Mouse (Mus musculus): Measurements from ENCODE around the gene Rab3gap2. TPM values are rescaled to one million over a fixed set of nuclear protein-coding genes. Genes with fewer than 3 reads are reported as not detected.

Rab3gap2 gene
- polyA plus RNA-seq, 1 experiment from 2014 or later, result 20.9 TPM

DNA sequence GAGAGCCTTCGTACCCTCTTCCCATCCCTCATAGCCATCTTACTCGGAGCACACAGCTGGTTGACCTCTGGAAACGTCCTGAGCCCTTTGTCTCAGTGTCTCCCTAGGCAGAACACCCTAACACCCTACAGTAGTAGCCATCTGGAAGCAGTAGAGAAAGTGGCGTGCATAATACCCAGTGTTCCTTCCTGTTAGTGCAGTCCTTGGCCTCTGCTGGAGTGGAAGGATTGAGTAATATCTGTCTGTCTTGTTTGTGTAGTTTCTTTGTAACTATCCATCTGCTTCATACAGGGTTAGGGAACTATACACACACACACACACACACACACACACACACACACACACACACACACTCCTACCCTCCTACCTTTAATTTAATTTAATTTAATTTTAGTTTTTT lies 64.8 kb downstream of the Rab3gap2 start:
- Histone ChIP-seq H3K9ac (no peak overlapping the region), H3K4me1 (no peaks in the 10 kb centered on the region), H3K27ac (no peak overlapping the region), H3K27me3 (no peaks in the 10 kb centered on the region), H3K36me3 (peaks cover 83% of the 10 kb centered on the region), H3K9me3 (replicated peaks) (peaks cover 5% of the 10 kb centered on the region; the same call in 1 of the 2 replicates), H3K4me3 (replicated peaks) (no peak overlapping the region), H3K4me2 (no peak overlapping the region)
- 77% methylated on average over 4 of the region's 4 CpGs for WGBS
- no peak for ATAC-seq (replicated peaks; ENCODE audit: low FRiP score)

DNA sequence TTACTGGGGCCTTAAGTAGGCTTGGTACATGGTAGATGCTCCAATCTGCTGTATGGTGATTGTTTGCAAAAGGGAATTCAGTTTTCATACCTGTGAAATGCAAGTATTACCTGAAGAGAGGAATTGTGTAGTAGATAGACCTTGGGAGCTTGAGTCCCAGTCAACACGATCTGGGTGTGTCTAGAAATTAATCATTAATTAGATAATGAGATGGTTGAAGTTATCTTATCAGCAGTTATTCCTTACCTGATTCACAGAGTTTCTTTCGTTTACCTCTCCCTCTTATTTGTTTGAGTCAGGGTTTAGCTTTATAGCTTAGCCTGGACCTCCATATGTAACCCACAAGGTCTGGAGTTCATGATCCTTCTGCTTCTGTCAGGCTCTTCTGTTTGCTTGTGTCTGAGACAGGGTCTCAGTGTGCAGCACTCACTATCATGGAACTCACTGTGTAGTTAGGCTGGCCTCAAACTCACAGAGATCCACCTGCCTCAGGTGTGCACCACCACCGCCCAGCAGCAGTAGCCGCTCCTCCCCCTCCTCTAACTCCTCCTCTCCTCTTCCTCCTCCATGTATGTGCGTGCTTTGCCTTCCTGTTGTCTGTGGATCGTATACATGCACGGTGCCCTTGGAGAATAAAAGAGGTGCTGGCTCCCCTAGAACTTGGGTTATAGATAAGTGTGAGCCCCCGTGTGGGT lies 66.6 kb downstream of the Rab3gap2 start:
- no peak overlapping the region for H3K27ac ChIP-seq
- no peak for ATAC-seq (replicated peaks; ENCODE audit: low FRiP score)
- H3K9ac ChIP-seq, result no peak overlapping the region
- peaks cover 5% of the 10 kb centered on the region; the same call in 1 of the 2 replicates for H3K9me3 ChIP-seq (replicated peaks)
- peaks cover 73% of the 10 kb centered on the region for H3K36me3 ChIP-seq
- no peak overlapping the region for H3K4me3 ChIP-seq (replicated peaks)
- H3K4me2 ChIP-seq, result no peak overlapping the region
- no peaks in the 10 kb centered on the region for H3K27me3 ChIP-seq
- no peaks in the 10 kb centered on the region for H3K4me1 ChIP-seq
- WGBS, result 93% methylated on average over 8 of the region's 8 CpGs

DNA sequence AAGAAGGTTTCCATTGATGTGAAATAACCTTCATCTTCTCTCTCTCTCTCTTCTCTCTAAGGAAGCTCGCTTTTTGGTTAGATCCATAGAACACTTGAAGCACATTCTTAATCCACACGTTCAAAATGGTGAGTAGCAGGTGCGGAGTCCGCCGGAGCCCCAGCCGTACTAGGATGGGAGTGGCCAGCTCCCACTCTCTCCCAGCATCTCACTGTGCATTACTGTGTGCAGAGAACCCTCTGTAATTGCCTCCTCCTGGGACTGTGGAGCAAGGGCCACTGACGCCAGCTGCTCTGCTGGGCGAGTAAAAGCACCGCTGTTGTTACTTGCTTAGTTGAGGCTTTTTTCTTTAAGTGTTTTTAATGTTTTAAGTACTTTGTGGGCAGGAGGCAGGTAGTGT lies 67.5 kb downstream of the Rab3gap2 start:
- H3K4me2 ChIP-seq, result no peak overlapping the region
- no peak for ATAC-seq (replicated peaks; ENCODE audit: low FRiP score)

DNA sequence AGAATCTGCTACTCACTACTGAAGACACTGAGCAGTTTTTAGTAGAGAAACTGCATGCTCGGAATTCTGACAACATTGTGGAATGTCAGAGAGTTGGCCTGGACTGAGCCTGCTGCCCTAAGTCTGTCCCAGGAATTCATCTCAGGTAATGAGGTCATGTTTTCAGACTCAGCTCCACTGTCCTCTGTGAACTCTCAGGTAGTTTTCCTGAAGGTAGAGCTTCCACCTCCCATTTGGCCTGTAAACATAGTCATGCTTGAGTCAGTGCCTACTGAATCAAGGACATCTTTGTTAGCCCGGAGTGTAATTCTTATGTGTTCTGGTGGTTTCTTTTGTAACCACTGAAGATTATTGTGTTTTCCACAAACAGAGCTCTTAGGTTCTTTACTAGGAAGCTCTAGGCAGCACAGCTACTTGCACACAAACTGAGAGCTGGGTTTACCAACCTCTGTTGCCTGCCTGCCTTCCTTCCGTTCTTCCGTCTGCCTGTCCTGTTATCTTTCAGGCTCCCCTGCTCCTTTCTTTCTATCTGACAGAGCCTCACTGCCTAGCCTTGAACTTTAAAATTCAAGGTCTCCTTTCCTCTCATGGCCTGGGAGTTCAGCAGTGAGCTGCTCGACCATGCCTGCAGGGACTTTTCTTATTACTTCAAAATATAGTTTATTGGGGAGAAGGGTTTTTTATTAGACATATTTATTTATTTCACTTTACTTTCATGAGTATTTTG lies 71.1 kb downstream of the Rab3gap2 start:
- peaks cover 82% of the 10 kb centered on the region for H3K36me3 ChIP-seq
- H3K4me2 ChIP-seq, result no peak overlapping the region
- H3K4me3 ChIP-seq (replicated peaks), result no peak overlapping the region
- no peak overlapping the region for H3K27ac ChIP-seq
- H3K9ac ChIP-seq, result no peak overlapping the region
- no peak for ATAC-seq (replicated peaks; ENCODE audit: low FRiP score)
- no peaks in the 10 kb centered on the region for H3K27me3 ChIP-seq
- peaks cover 5% of the 10 kb centered on the region; the same call in 1 of the 2 replicates for H3K9me3 ChIP-seq (replicated peaks)
- H3K4me1 ChIP-seq, result no peaks in the 10 kb centered on the region
- WGBS, result 93% methylated on average over 5 of the region's 5 CpGs

More for the DNA sequence above, 67.5 kb downstream of the Rab3gap2 start:
- Histone ChIP-seq H3K9ac (no peak overlapping the region), H3K9me3 (replicated peaks) (peaks cover 5% of the 10 kb centered on the region; the same call in 1 of the 2 replicates), H3K4me3 (replicated peaks) (no peak overlapping the region), H3K4me1 (no peaks in the 10 kb centered on the region), H3K27me3 (no peaks in the 10 kb centered on the region), H3K27ac (no peak overlapping the region), H3K36me3 (peaks cover 74% of the 10 kb centered on the region)
- WGBS, result 84% methylated on average over 9 of the region's 9 CpGs

DNA sequence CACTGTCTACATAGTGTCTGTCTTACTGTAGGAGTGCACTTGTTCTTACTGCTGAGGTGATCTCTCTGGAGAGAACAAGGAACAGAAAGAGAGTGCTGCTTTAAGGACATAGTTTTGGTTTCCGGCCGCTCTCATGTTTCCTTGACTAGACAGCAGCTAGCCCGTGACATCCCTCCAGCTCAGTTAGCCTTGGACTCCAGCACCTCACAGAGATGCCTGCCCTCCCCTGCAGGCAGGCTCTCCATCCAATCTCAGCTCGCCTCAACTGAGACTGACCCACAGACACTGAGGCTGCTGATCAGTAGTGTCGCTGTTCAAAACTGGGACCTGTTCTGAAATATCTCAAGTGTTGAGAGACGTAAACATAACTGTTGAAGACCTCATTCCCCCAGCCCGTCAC lies 72.1 kb downstream of the Rab3gap2 start:
- peaks cover 83% of the 10 kb centered on the region for H3K36me3 ChIP-seq
- 84% methylated on average over 7 of the region's 7 CpGs for WGBS

DNA sequence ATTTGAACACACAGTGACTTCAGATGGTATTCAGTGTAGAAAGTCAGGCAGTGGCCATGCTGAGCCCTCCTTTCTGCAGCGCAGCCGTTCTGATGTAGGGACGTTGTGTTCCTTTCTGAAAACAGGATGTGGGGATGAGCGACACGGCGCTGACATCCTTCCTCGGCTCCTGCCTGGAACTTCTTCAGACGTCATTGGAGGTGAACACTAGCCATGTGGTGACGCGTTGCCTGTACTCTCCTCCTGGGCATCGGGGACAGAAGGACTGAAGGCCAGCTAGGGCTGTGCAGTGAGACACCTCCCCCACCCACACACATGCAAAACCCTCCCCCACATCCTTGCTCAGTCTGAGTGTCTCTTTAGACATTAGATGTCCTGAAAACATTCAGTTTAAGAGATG lies 73.1 kb downstream of the Rab3gap2 start:
- Histone ChIP-seq H3K4me2 (no peak overlapping the region), H3K9me3 (replicated peaks) (peaks cover 5% of the 10 kb centered on the region; the same call in 1 of the 2 replicates), H3K27me3 (no peaks in the 10 kb centered on the region), H3K36me3 (peaks cover 82% of the 10 kb centered on the region), H3K27ac (no peak overlapping the region), H3K9ac (no peak overlapping the region), H3K4me3 (replicated peaks) (no peak overlapping the region), H3K4me1 (no peaks in the 10 kb centered on the region)
- 69% methylated on average over 11 of the region's 11 CpGs for WGBS
- no peak for ATAC-seq (replicated peaks; ENCODE audit: low FRiP score)

More for the DNA sequence above, 72.1 kb downstream of the Rab3gap2 start:
- peaks cover 5% of the 10 kb centered on the region; the same call in 1 of the 2 replicates for H3K9me3 ChIP-seq (replicated peaks)
- H3K9ac ChIP-seq, result no peak overlapping the region
- H3K4me1 ChIP-seq, result no peaks in the 10 kb centered on the region
- no peaks in the 10 kb centered on the region for H3K27me3 ChIP-seq
- H3K4me3 ChIP-seq (replicated peaks), result no peak overlapping the region
- H3K27ac ChIP-seq, result no peak overlapping the region
- no peak for ATAC-seq (replicated peaks; ENCODE audit: low FRiP score)
- no peak overlapping the region for H3K4me2 ChIP-seq

DNA sequence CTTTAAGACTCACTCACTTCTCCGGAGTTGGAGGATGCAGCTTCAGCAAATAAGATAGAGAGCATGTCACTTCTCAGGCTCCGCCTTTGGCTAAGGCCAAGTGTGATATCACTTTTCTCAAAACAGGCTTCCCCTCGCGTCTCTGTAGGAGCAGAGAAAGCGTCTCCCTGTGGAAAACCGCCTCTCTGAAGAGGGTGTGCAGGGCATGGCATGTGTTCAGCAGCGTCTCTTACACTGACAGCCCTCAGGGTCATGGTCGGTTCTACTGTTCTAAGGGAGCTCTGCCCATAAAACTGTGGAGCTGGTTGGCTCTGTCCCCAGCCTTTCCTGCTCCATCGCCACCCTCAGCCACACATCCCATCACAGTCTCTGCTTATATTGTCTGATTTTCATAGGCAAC lies 75.4 kb downstream of the Rab3gap2 start:
- H3K4me1 ChIP-seq, result no peaks in the 10 kb centered on the region
- no peak overlapping the region for H3K4me2 ChIP-seq
- ATAC-seq (replicated peaks; ENCODE audit: low FRiP score), result no peak
- WGBS, result 78% methylated on average over 9 of the region's 9 CpGs
- peaks cover 83% of the 10 kb centered on the region for H3K36me3 ChIP-seq
- H3K27me3 ChIP-seq, result no peaks in the 10 kb centered on the region
- no peaks in the 10 kb centered on the region for H3K9me3 ChIP-seq (replicated peaks)
- no peak overlapping the region for H3K27ac ChIP-seq
- no peak overlapping the region for H3K9ac ChIP-seq
- no peak overlapping the region for H3K4me3 ChIP-seq (replicated peaks)

DNA sequence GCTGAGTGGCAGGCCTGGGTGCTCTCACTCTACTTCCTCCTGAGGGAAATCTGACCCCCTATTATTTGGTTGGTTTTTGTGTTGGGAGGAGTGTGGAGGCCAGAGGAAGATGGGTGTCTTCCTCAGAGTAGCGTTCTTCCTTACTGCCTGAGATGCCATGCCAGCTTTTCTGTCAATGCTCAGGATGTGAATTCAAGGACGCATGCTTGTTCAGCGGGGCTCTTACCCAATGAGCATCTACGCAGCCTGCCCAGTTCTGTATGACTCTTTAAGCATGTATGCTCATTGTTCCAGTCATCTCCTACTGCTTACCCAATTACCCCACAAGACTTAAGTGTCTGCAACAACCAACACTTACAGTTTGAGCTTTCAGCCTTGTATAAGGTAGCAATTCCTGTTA lies 76.7 kb downstream of the Rab3gap2 start:
- 92% methylated on average over 4 of the region's 4 CpGs for WGBS

DNA sequence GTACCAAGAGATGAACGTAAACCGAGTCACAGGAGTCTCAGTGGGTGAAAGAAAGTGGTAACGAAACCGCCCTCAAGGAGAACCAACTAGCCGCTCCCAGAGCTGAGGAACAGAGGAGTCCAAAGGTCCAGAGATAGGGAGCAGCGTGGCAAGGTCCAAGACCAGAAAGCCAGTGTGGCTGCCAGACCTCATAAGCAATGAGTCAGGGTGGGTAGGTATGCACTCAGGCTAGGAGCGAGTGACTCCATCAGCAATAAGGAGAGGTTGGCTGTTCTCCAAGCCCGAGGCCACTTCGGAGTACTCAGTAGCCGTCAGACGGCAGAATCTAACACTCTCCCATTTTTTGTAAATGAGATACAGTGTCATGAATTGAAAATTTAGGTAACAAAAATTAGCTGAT lies 78.9 kb downstream of the Rab3gap2 start:
- H3K36me3 ChIP-seq, result peaks cover 94% of the 10 kb centered on the region
- no peak for ATAC-seq (replicated peaks; ENCODE audit: low FRiP score)
- H3K9ac ChIP-seq, result no peak overlapping the region
- WGBS, result 97% methylated on average over 11 of the region's 11 CpGs
- H3K4me2 ChIP-seq, result no peak overlapping the region
- no peaks in the 10 kb centered on the region for H3K4me1 ChIP-seq
- H3K9me3 ChIP-seq (replicated peaks), result no peaks in the 10 kb centered on the region
- H3K27ac ChIP-seq, result no peak overlapping the region
- H3K27me3 ChIP-seq, result no peaks in the 10 kb centered on the region
- H3K4me3 ChIP-seq (replicated peaks), result no peak overlapping the region

More for the DNA sequence above, 76.7 kb downstream of the Rab3gap2 start:
- Histone ChIP-seq H3K4me2 (no peak overlapping the region), H3K36me3 (peaks cover 94% of the 10 kb centered on the region), H3K9me3 (replicated peaks) (no peaks in the 10 kb centered on the region), H3K4me3 (replicated peaks) (no peak overlapping the region), H3K9ac (no peak overlapping the region), H3K4me1 (no peaks in the 10 kb centered on the region), H3K27ac (no peak overlapping the region), H3K27me3 (no peaks in the 10 kb centered on the region)
- no peak for ATAC-seq (replicated peaks; ENCODE audit: low FRiP score)

DNA sequence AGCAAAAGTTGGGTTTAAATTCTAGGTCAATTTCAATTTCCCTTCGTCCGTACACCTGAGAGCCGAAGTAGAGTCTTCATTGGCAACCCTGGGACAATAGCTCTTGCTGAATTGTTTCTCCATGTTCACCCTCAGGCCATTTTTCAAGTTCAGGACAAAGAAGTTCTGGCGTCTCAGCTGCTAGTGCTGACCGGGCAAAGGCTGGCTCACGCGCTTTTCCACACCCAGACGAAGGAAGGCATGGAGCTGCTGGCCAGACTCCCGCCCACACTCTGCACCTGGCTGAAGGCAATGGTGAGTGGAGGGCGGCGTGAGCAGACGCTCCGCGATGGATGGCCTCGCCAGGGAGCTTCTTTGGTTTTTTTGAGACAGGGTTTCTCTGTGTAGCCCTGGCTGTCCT lies 79.3 kb downstream of the Rab3gap2 start:
- H3K27ac ChIP-seq, result no peak overlapping the region
- 91% methylated on average over 15 of the region's 15 CpGs for WGBS
- no peaks in the 10 kb centered on the region for H3K27me3 ChIP-seq
- H3K9ac ChIP-seq, result no peak overlapping the region
- no peak overlapping the region for H3K4me2 ChIP-seq
- peaks cover 94% of the 10 kb centered on the region for H3K36me3 ChIP-seq
- no peaks in the 10 kb centered on the region for H3K9me3 ChIP-seq (replicated peaks)
- ATAC-seq (replicated peaks; ENCODE audit: low FRiP score), result no peak
- no peaks in the 10 kb centered on the region for H3K4me1 ChIP-seq
- H3K4me3 ChIP-seq (replicated peaks), result no peak overlapping the region

DNA sequence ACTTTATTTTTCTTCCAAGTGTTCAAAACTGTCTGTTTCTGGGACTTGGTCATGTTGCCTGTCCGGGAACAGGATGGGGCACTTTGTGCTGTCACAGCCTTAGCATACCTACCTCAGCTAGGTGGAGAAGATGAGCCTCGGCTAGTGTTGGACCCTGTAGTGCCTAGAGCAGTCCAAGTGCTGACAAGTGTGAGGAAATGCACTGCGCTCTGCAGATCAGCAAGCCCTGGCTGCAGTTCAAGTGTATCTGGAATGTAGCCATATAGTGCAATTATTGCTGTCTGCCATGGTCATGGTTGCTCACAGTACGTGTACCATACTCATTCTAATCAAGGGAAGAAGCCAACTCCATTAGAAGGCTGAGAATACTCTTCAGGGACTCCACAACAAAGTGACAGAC lies 80.8 kb downstream of the Rab3gap2 start:
- Histone ChIP-seq H3K4me2 (no peak overlapping the region), H3K36me3 (peaks cover 86% of the 10 kb centered on the region), H3K27ac (no peak overlapping the region), H3K4me1 (no peaks in the 10 kb centered on the region), H3K4me3 (replicated peaks) (no peak overlapping the region), H3K27me3 (no peaks in the 10 kb centered on the region), H3K9me3 (replicated peaks) (no peaks in the 10 kb centered on the region), H3K9ac (no peak overlapping the region)
- ATAC-seq (replicated peaks; ENCODE audit: low FRiP score), result no peak
- WGBS, result 66% methylated on average over 4 of the region's 4 CpGs

DNA sequence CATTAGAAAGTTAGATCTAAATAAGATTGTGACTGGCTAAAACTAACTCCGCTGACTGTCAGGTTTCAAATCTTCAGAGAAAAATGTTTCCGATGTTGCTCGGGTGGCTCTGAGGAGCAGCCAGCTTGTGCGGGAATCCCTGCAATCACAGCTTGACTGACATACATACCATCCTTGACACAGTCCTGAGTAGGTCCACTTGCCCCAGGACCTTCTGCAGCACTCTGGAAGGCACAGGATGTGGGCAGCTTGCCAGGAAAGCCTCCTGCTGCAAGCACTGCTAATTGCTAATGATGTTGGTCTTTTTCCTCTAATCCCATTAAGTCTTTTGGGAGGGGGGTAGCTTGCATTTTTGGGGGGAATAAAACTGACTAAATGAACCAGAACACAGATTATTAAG lies 81.3 kb downstream of the Rab3gap2 start:
- no peak overlapping the region for H3K27ac ChIP-seq
- no peak overlapping the region for H3K9ac ChIP-seq
- peaks cover 87% of the 10 kb centered on the region for H3K36me3 ChIP-seq
- ATAC-seq (replicated peaks; ENCODE audit: low FRiP score), result no peak
- H3K4me1 ChIP-seq, result no peaks in the 10 kb centered on the region
- H3K27me3 ChIP-seq, result no peaks in the 10 kb centered on the region
- 88% methylated on average over 4 of the region's 4 CpGs for WGBS
- no peak overlapping the region for H3K4me2 ChIP-seq
- no peaks in the 10 kb centered on the region for H3K9me3 ChIP-seq (replicated peaks)
- no peak overlapping the region for H3K4me3 ChIP-seq (replicated peaks)

Measured in kidney, embryonic 15.5 days (tissue).